In genomic region chr9:122571402-122572059, GRCm38 (mm10) we compare ENCODE assay signal across 7 mouse cellular contexts.
DNase-seq lines count a peak whose midpoint lies in the region; ATAC-seq lines count a peak whose summit lies in the region.

No protein-coding gene starts in this region.

- H3K9me3 ChIP-seq in liver, embryonic 11.5 days (ENCODE audit: control insufficient read depth, low read length), result no peaks in the 10 kb centered on the region
- H3K9me3 ChIP-seq in embryonic facial prominence, embryonic 14.5 days (ENCODE audit: control insufficient read depth, low read length), result no peaks in the 10 kb centered on the region
- no peaks in the 10 kb centered on the region for H3K9me3 ChIP-seq in intestine, embryonic 15.5 days
- no peaks in the 10 kb centered on the region for H3K9me3 ChIP-seq in midbrain, embryonic 15.5 days

- no peaks in the 10 kb centered on the region for H3K36me3 ChIP-seq in liver, embryonic 11.5 days (ENCODE audit: control insufficient read depth, insufficient read depth, low read length)
- H3K36me3 ChIP-seq in embryonic facial prominence, embryonic 14.5 days (ENCODE audit: control insufficient read depth, insufficient read depth, low read length), result no peaks in the 10 kb centered on the region
- H3K36me3 ChIP-seq in intestine, embryonic 15.5 days, result no peaks in the 10 kb centered on the region
- no peaks in the 10 kb centered on the region for H3K36me3 ChIP-seq in midbrain, embryonic 15.5 days (replicated peaks)

- H3K9ac ChIP-seq in liver, embryonic 11.5 days (ENCODE audit: low read depth, low read length), result no peak overlapping the region
- 0 out of 2 replicates have a peak overlapping the region, but pooled peaks have one; percentile 66 for H3K9ac ChIP-seq in embryonic facial prominence, embryonic 14.5 days (ENCODE audit: low read depth, low read length)
- H3K9ac ChIP-seq in intestine, embryonic 15.5 days, result no peak overlapping the region
- H3K9ac ChIP-seq in midbrain, embryonic 15.5 days, result peak overlapping the region; percentile 68

- 0 out of 2 replicates have a peak, but pooled peaks cover 2% of the 10 kb centered on the region for H3K4me1 ChIP-seq in liver, embryonic 11.5 days (replicated peaks; ENCODE audit: control insufficient read depth, insufficient read depth, low read length)
- peaks cover 11% of the 10 kb centered on the region for H3K4me1 ChIP-seq in embryonic facial prominence, embryonic 14.5 days (ENCODE audit: control insufficient read depth, insufficient read depth, low read length)
- H3K4me1 ChIP-seq in intestine, embryonic 15.5 days (replicated peaks), result peaks cover 27% of the 10 kb centered on the region
- peaks cover 40% of the 10 kb centered on the region for H3K4me1 ChIP-seq in midbrain, embryonic 15.5 days

- no peak for DNase-seq in liver, embryonic 11.5 days (ENCODE audit: low spot score)
- DNase-seq in liver, result no peak
- peak; percentile 17 for DNase-seq in embryonic facial prominence, embryonic 14.5 days (ENCODE audit: low spot score)
- no peak for DNase-seq in B cell, adult 2 months
- DNase-seq in adrenal gland, postnatal 4 days (ENCODE audit: low spot score in 2 of 2), result no peak

- peaks cover 93% of the 10 kb centered on the region for H3K27me3 ChIP-seq in liver, embryonic 11.5 days (replicated peaks; ENCODE audit: control insufficient read depth, insufficient read depth, low read length)
- peaks cover 95% of the 10 kb centered on the region for H3K27me3 ChIP-seq in embryonic facial prominence, embryonic 14.5 days (replicated peaks; ENCODE audit: control insufficient read depth, insufficient read depth, low read length)
- peaks cover 74% of the 10 kb centered on the region for H3K27me3 ChIP-seq in intestine, embryonic 15.5 days (replicated peaks)
- peaks cover 68% of the 10 kb centered on the region for H3K27me3 ChIP-seq in midbrain, embryonic 15.5 days (replicated peaks)

- H3K4me2 ChIP-seq in liver, embryonic 11.5 days, result peak overlapping the region; percentile 72
- peak overlapping the region; percentile 96 for H3K4me2 ChIP-seq in embryonic facial prominence, embryonic 14.5 days (ENCODE audit: low read depth, low read length)
- H3K4me2 ChIP-seq in intestine, embryonic 15.5 days (replicated peaks), result peak overlapping the region; percentile 96
- peak overlapping the region; percentile 76 for H3K4me2 ChIP-seq in midbrain, embryonic 15.5 days

- H3K27ac ChIP-seq in liver, embryonic 11.5 days (ENCODE audit: low read depth, low read length), result no peak overlapping the region
- H3K27ac ChIP-seq in embryonic facial prominence, embryonic 14.5 days (replicated peaks; ENCODE audit: low read depth, low read length), result no peak overlapping the region
- H3K27ac ChIP-seq in intestine, embryonic 15.5 days, result no peak overlapping the region
- peak overlapping the region; percentile 79 for H3K27ac ChIP-seq in midbrain, embryonic 15.5 days

- 2% methylated on average over 37 of the region's 37 CpGs for WGBS in liver, embryonic 11.5 days
- WGBS in embryonic facial prominence, embryonic 14.5 days, result 1% methylated on average over 36 of the region's 37 CpGs
- 2% methylated on average over 37 of the region's 37 CpGs for WGBS in intestine, embryonic 15.5 days
- under 1% methylated on average over 37 of the region's 37 CpGs for WGBS in midbrain, embryonic 15.5 days

- peak; percentile 10 for ATAC-seq in liver, embryonic 11.5 days (replicated peaks; ENCODE audit: low FRiP score)
- ATAC-seq in embryonic facial prominence, embryonic 14.5 days (ENCODE audit: low read depth), result no peak; the same call in 1 of the 2 replicates
- ATAC-seq in intestine, embryonic 15.5 days, result peak; percentile 39; the same call in 1 of the 2 replicates
- ATAC-seq in midbrain, embryonic 15.5 days (replicated peaks), result peak; percentile 1

- H3K4me3 ChIP-seq in liver, embryonic 11.5 days (ENCODE audit: low read depth, low read length), result peak overlapping the region; percentile 49
- H3K4me3 ChIP-seq in embryonic facial prominence, embryonic 14.5 days (ENCODE audit: low read depth, low read length), result peak overlapping the region; percentile 57
- peak overlapping the region; percentile 47 for H3K4me3 ChIP-seq in intestine, embryonic 15.5 days (replicated peaks)
- peak overlapping the region; percentile 79 for H3K4me3 ChIP-seq in midbrain, embryonic 15.5 days

Comparison
In these comparisons a context has a peak if more than half of its experiments do, and no peak if none do; other contexts are left out.
1. H3K9ac ChIP-seq: peak in embryonic facial prominence, embryonic 14.5 days (single experiment) and midbrain, embryonic 15.5 days (single experiment); none in liver, embryonic 11.5 days (single experiment) and intestine, embryonic 15.5 days (single experiment).
2. Peak in every context shown above with its lines, with median percentiles within 50 percentile points of each other: H3K4me2 ChIP-seq and H3K4me3 ChIP-seq.